Mouse (Mus musculus): Measurements from ENCODE around the gene Pafah2. TPM values are rescaled to one million over a fixed set of nuclear protein-coding genes. Genes with fewer than 3 reads are reported as not detected.

Pafah2 gene
- polyA plus RNA-seq, 1 experiment: 4.9 TPM

GRCm38 (mm10) chr4:134400206-134400605 is 4.1 kb downstream of the Pafah2 start:
- Histone ChIP-seq H3K27me3 (ENCODE audit: control insufficient read depth, insufficient read depth, low read length) (0 out of 2 replicates have a peak, but pooled peaks cover 2% of the 10 kb centered on the region), H3K36me3 (ENCODE audit: control insufficient read depth, insufficient read depth, low read length) (no peaks in the 10 kb centered on the region), H3K4me3 (ENCODE audit: extremely low read depth, insufficient read depth, insufficient read length) (no peak overlapping the region), H3K27ac (ENCODE audit: insufficient read depth, low read length) (no peak overlapping the region), H3K4me1 (ENCODE audit: control insufficient read depth, insufficient read depth, insufficient read length) (peaks cover 15% of the 10 kb centered on the region)
- TF ChIP-seq POLR2A (IDR thresholded peaks at IDR 0.05; ENCODE audit: low read depth, low read length) (no peak), CTCF (IDR thresholded peaks at IDR 0.05; ENCODE audit: extremely low read depth, insufficient read depth, insufficient read length, insufficient replicate concordance) (no peak)
- DNase-seq (ENCODE audit: low read depth in 1 of 2, low spot score in 2 of 2): no peak
- 54% methylated on average over 5 of the region's 5 CpGs for WGBS

- no peak overlapping the region for H3K27ac ChIP-seq (ENCODE audit: insufficient read depth, low read length)
- TF ChIP-seq CTCF (IDR thresholded peaks at IDR 0.05; ENCODE audit: extremely low read depth, insufficient read depth, insufficient read length, insufficient replicate concordance): no peak
- TF ChIP-seq POLR2A (IDR thresholded peaks at IDR 0.05; ENCODE audit: low read depth, low read length): no peak
- H3K4me3 ChIP-seq (ENCODE audit: extremely low read depth, insufficient read depth, insufficient read length): no peak overlapping the region
- no peaks in the 10 kb centered on the region for H3K36me3 ChIP-seq (ENCODE audit: control insufficient read depth, insufficient read depth, low read length)
- H3K27me3 ChIP-seq (ENCODE audit: control insufficient read depth, insufficient read depth, low read length): 0 out of 2 replicates have a peak, but pooled peaks cover 2% of the 10 kb centered on the region
- peaks cover 15% of the 10 kb centered on the region for H3K4me1 ChIP-seq (ENCODE audit: control insufficient read depth, insufficient read depth, insufficient read length)
- peak in 1 of 2 experiments; percentile 21 for DNase-seq (ENCODE audit: low read depth in 1 of 2, low spot score in 2 of 2)
- 5% methylated on average over 19 of the region's 19 CpGs for WGBS
Measured at GRCm38 (mm10) chr4:134401181-134401661, 5.1 kb downstream of the Pafah2 start.

- Histone ChIP-seq H3K27ac (ENCODE audit: insufficient read depth, low read length) (no peak overlapping the region), H3K4me1 (ENCODE audit: control insufficient read depth, insufficient read depth, insufficient read length) (peaks cover 15% of the 10 kb centered on the region)
Measured at GRCm38 (mm10) chr4:134401856-134402570, 5.9 kb downstream of the Pafah2 start.

GRCm38 (mm10) chr4:134402571-134403262 is 6.6 kb downstream of the Pafah2 start:
- 0 out of 2 replicates have a peak, but pooled peaks cover 2% of the 10 kb centered on the region for H3K27me3 ChIP-seq (ENCODE audit: control insufficient read depth, insufficient read depth, low read length)
- H3K4me3 ChIP-seq (ENCODE audit: extremely low read depth, insufficient read depth, insufficient read length): no peak overlapping the region
- TF ChIP-seq POLR2A (IDR thresholded peaks at IDR 0.05; ENCODE audit: low read depth, low read length) (no peak), CTCF (IDR thresholded peaks at IDR 0.05; ENCODE audit: extremely low read depth, insufficient read depth, insufficient read length, insufficient replicate concordance) (no peak)
- H3K27ac ChIP-seq (ENCODE audit: insufficient read depth, low read length): no peak overlapping the region; the same call in 1 of the 2 replicates
- WGBS: 15% methylated on average over 16 of the region's 16 CpGs
- H3K4me1 ChIP-seq (ENCODE audit: control insufficient read depth, insufficient read depth, insufficient read length): peaks cover 15% of the 10 kb centered on the region
- DNase-seq (ENCODE audit: low read depth in 1 of 2, low spot score in 2 of 2): no peak
- H3K36me3 ChIP-seq (ENCODE audit: control insufficient read depth, insufficient read depth, low read length): no peaks in the 10 kb centered on the region

More at GRCm38 (mm10) chr4:134401856-134402570, 5.9 kb downstream of the Pafah2 start:
- 0 out of 2 replicates have a peak, but pooled peaks cover 2% of the 10 kb centered on the region for H3K27me3 ChIP-seq (ENCODE audit: control insufficient read depth, insufficient read depth, low read length)
- WGBS: 19% methylated on average over 16 of the region's 16 CpGs
- H3K4me3 ChIP-seq (ENCODE audit: extremely low read depth, insufficient read depth, insufficient read length): no peak overlapping the region
- TF ChIP-seq CTCF (IDR thresholded peaks at IDR 0.05; ENCODE audit: extremely low read depth, insufficient read depth, insufficient read length, insufficient replicate concordance): no peak
- TF ChIP-seq POLR2A (IDR thresholded peaks at IDR 0.05; ENCODE audit: low read depth, low read length): no peak
- no peak for DNase-seq (ENCODE audit: low read depth in 1 of 2, low spot score in 2 of 2)
- H3K36me3 ChIP-seq (ENCODE audit: control insufficient read depth, insufficient read depth, low read length): no peaks in the 10 kb centered on the region

GRCm38 (mm10) chr4:134403721-134404120 is 7.6 kb downstream of the Pafah2 start:
- Histone ChIP-seq H3K27me3 (ENCODE audit: control insufficient read depth, insufficient read depth, low read length) (0 out of 2 replicates have a peak, but pooled peaks cover 2% of the 10 kb centered on the region), H3K4me3 (ENCODE audit: extremely low read depth, insufficient read depth, insufficient read length) (no peak overlapping the region), H3K36me3 (ENCODE audit: control insufficient read depth, insufficient read depth, low read length) (no peaks in the 10 kb centered on the region), H3K27ac (ENCODE audit: insufficient read depth, low read length) (no peak overlapping the region), H3K4me1 (ENCODE audit: control insufficient read depth, insufficient read depth, insufficient read length) (peaks cover 15% of the 10 kb centered on the region)
- no peak for DNase-seq (ENCODE audit: low read depth in 1 of 2, low spot score in 2 of 2)
- TF ChIP-seq CTCF (IDR thresholded peaks at IDR 0.05; ENCODE audit: extremely low read depth, insufficient read depth, insufficient read length, insufficient replicate concordance) (no peak), POLR2A (IDR thresholded peaks at IDR 0.05; ENCODE audit: low read depth, low read length) (no peak)
- 22% methylated on average over 7 of the region's 7 CpGs for WGBS

- 79% methylated on average over 5 of the region's 5 CpGs for WGBS
Measured at GRCm38 (mm10) chr4:134409286-134409685, 13.2 kb downstream of the Pafah2 start.

More at GRCm38 (mm10) chr4:134409286-134409685, 13.2 kb downstream of the Pafah2 start:
- peak; percentile 17; the same call in 1 of the 2 replicates for TF ChIP-seq CTCF (IDR thresholded peaks at IDR 0.05; ENCODE audit: extremely low read depth, insufficient read depth, insufficient read length, insufficient replicate concordance)
- no peak for TF ChIP-seq POLR2A (IDR thresholded peaks at IDR 0.05; ENCODE audit: low read depth, low read length)
- Histone ChIP-seq H3K4me1 (ENCODE audit: control insufficient read depth, insufficient read depth, insufficient read length) (no peaks in the 10 kb centered on the region), H3K27me3 (ENCODE audit: control insufficient read depth, insufficient read depth, low read length) (no peaks in the 10 kb centered on the region), H3K36me3 (ENCODE audit: control insufficient read depth, insufficient read depth, low read length) (no peaks in the 10 kb centered on the region), H3K4me3 (ENCODE audit: extremely low read depth, insufficient read depth, insufficient read length) (no peak overlapping the region), H3K27ac (ENCODE audit: insufficient read depth, low read length) (no peak overlapping the region)
- no peak for DNase-seq (ENCODE audit: low read depth in 1 of 2, low spot score in 2 of 2)

All from spleen, adult 2 months (tissue).